Mouse (Mus musculus): ENCODE measurements around the gene Nemp1. TPM values are rescaled to one million over a fixed set of nuclear protein-coding genes. Genes with fewer than 3 reads are reported as not detected.

Nemp1 gene
- polyA plus RNA-seq, 1 experiment from 2014 or later, result 12.6 TPM

DNA sequence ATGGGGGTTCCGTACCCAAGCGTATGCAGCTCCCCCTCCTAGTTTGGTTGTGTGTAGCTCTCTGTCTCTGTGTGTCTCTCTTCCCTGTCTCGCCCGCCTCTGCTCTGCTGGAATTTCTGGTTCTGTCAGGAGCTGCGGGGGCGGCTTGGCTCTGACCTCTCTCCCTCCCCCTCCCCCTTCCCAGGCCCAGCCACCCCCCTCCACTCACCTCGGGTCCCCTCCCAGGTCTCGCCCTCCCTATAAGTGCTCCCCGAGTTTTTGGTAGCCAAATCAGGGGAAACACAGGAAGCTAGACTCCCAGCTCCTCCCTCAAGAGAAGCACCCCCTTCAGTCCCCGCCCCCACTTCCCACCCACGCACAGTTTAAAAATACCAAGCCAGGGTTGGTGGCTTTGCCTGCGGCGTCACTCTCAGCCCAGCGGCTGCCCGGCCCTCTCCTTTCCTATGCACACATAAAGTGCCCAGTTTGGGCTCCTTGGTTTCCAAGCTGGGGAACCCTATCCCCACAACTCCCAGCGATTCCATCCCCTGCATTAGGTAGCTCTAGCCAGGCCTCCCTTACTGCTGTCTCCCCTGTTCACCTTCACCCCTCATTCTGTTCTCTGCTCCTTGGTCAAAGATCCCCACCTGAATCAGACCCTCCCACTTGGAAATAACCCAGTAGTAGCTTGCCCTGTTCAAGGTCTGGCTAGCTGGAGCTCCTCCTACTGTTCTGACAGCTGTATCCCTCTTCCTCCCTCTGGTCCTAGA is 4.6 kb upstream of the Nemp1 start:
- Histone ChIP-seq H3K9ac (ENCODE audit: low read length) (peak overlapping the region; percentile 67), H3K9me3 (ENCODE audit: control insufficient read depth, low read length) (no peaks in the 10 kb centered on the region), H3K36me3 (ENCODE audit: control insufficient read depth, insufficient read depth, low read length) (peaks cover 19% of the 10 kb centered on the region), H3K4me2 (ENCODE audit: low read depth, low read length) (peak overlapping the region; percentile 62), H3K4me3 (ENCODE audit: low read length) (peak overlapping the region; percentile 39), H3K27me3 (ENCODE audit: control insufficient read depth, insufficient read depth, low read depth, low read length) (no peaks in the 10 kb centered on the region), H3K4me1 (replicated peaks; ENCODE audit: control insufficient read depth, insufficient read depth, low read length) (peaks cover 51% of the 10 kb centered on the region), H3K27ac (ENCODE audit: low read length) (peak overlapping the region; percentile 98)
- 5% methylated on average over 16 of the region's 16 CpGs for WGBS
- ATAC-seq (ENCODE audit: low read depth), result peak; percentile 59

DNA sequence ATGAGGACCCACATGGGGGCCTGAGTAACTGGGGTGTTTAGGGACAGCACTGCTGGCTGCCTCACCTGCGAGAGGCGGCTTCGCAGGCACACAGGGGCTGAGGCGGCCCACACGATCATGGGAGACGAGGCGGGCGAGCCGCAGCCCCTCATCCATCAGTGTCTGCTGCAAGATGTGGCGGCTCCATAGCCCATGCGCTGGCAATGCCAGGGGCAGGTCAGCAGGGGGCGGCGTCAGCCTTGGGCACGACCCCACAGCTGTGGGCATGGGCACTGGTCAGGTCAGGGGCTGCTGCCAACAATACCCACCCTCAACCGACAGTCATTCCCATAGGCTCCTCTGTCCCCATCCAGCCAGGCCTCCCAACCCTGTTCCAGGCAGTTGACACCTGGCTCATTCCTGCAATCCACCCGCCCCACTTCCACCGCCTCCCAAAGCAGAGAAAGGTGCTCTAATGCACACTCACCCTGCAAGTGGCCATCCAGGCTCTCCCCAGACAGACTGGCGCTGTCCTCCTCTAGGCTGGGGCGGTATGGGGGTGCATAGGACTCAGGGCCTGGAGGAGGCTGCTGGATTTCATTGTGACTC is 3.9 kb upstream of the Nemp1 start:
- ATAC-seq (ENCODE audit: low read depth), result no peak
- 22% methylated on average over 19 of the region's 19 CpGs for WGBS
- H3K4me3 ChIP-seq (ENCODE audit: low read length), result peak overlapping the region; percentile 39
- peaks cover 19% of the 10 kb centered on the region for H3K36me3 ChIP-seq (ENCODE audit: control insufficient read depth, insufficient read depth, low read length)
- H3K9me3 ChIP-seq (ENCODE audit: control insufficient read depth, low read length), result no peaks in the 10 kb centered on the region
- peak overlapping the region; percentile 62 for H3K4me2 ChIP-seq (ENCODE audit: low read depth, low read length)
- H3K9ac ChIP-seq (ENCODE audit: low read length), result peak overlapping the region; percentile 67
- peak overlapping the region; percentile 98 for H3K27ac ChIP-seq (ENCODE audit: low read length)
- H3K27me3 ChIP-seq (ENCODE audit: control insufficient read depth, insufficient read depth, low read depth, low read length), result no peaks in the 10 kb centered on the region
- H3K4me1 ChIP-seq (replicated peaks; ENCODE audit: control insufficient read depth, insufficient read depth, low read length), result peaks cover 51% of the 10 kb centered on the region

DNA sequence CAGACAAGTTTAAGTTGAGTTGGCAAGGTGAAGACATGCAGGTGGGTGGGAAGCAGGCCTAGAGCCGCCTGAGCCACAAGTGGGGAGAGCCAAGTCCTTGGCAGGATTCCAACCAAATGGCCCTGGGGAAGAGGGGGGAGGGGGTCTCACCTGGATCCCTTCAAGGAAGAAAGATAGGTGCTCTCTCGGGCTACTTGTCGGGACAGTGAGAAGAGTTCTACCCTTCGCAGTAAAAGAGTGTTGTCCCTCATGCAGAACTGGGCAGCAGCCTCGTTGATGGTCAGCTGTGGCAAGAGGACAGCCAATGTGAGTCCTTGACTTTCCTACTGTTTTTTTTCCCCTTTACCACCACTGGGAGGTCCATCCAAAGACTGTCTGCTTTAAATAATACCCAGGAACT is 3.1 kb upstream of the Nemp1 start:
- Histone ChIP-seq H3K27ac (ENCODE audit: low read length) (peak overlapping the region; percentile 98), H3K4me3 (ENCODE audit: low read length) (no peak overlapping the region), H3K4me1 (replicated peaks; ENCODE audit: control insufficient read depth, insufficient read depth, low read length) (peaks cover 54% of the 10 kb centered on the region), H3K36me3 (ENCODE audit: control insufficient read depth, insufficient read depth, low read length) (peaks cover 19% of the 10 kb centered on the region), H3K4me2 (ENCODE audit: low read depth, low read length) (peak overlapping the region; percentile 80; the same call in 1 of the 2 replicates), H3K9me3 (ENCODE audit: control insufficient read depth, low read length) (no peaks in the 10 kb centered on the region), H3K9ac (ENCODE audit: low read length) (0 out of 2 replicates have a peak overlapping the region, but pooled peaks have one; percentile 34), H3K27me3 (ENCODE audit: control insufficient read depth, insufficient read depth, low read depth, low read length) (no peaks in the 10 kb centered on the region)
- 24% methylated on average over 5 of the region's 5 CpGs for WGBS
- ATAC-seq (ENCODE audit: low read depth), result no peak

DNA sequence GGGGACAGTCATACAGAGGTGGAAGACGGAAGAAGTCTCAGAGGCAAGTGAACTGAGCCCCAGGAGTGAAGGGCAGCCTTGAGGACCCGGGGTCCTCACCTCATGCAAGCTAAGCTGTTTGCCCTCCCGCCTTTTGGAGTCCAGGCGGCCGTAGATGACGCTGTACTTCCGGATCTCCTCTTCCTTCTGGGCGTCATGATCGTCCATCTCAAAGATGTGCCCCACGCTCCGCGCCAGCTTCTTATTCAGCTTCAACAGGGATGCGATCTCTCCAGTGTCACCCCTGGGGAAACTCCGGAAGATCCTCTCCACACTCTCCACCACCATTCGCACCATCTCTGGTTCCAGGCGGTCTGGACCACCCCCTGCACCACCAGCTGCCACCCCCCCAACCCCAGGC is 2.5 kb upstream of the Nemp1 start:
- Histone ChIP-seq H3K9me3 (ENCODE audit: control insufficient read depth, low read length) (no peaks in the 10 kb centered on the region), H3K4me2 (ENCODE audit: low read depth, low read length) (peak overlapping the region; percentile 80), H3K4me3 (ENCODE audit: low read length) (peak overlapping the region; percentile 92; the same call in 1 of the 2 replicates), H3K9ac (ENCODE audit: low read length) (peak overlapping the region; percentile 97), H3K36me3 (ENCODE audit: control insufficient read depth, insufficient read depth, low read length) (peaks cover 19% of the 10 kb centered on the region), H3K4me1 (replicated peaks; ENCODE audit: control insufficient read depth, insufficient read depth, low read length) (peaks cover 56% of the 10 kb centered on the region), H3K27me3 (ENCODE audit: control insufficient read depth, insufficient read depth, low read depth, low read length) (no peaks in the 10 kb centered on the region), H3K27ac (ENCODE audit: low read length) (peak overlapping the region; percentile 98)
- ATAC-seq (ENCODE audit: low read depth), result no peak
- 39% methylated on average over 16 of the region's 16 CpGs for WGBS

DNA sequence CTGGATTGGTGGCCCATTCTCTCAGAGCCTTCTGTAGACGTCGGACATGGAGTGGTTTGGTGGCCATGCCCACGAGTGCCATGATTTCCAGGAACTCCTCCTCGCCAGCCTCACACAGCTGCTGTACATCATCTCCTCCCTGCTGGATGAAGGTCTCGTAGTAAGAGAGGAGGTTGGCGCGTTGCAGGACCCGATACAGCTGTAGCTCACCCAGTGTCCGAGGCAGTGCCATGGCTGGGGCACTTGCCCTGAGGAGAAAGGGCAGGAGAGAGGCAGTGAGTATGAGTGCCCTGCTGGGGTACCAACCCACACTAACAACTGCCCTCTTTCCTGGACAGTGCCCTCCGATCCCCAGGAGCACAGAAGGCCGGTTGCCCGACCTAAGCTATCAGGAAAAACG is 1.8 kb upstream of the Nemp1 start:
- Histone ChIP-seq H3K4me1 (replicated peaks; ENCODE audit: control insufficient read depth, insufficient read depth, low read length) (peaks cover 62% of the 10 kb centered on the region), H3K27me3 (ENCODE audit: control insufficient read depth, insufficient read depth, low read depth, low read length) (no peaks in the 10 kb centered on the region), H3K36me3 (ENCODE audit: control insufficient read depth, insufficient read depth, low read length) (peaks cover 16% of the 10 kb centered on the region), H3K9me3 (ENCODE audit: control insufficient read depth, low read length) (no peaks in the 10 kb centered on the region), H3K4me2 (ENCODE audit: low read depth, low read length) (peak overlapping the region; percentile 80), H3K4me3 (ENCODE audit: low read length) (peak overlapping the region; percentile 92), H3K9ac (ENCODE audit: low read length) (peak overlapping the region; percentile 97), H3K27ac (ENCODE audit: low read length) (peak overlapping the region; percentile 100; the same call in 1 of the 2 replicates)
- no peak for ATAC-seq (ENCODE audit: low read depth)
- WGBS, result 42% methylated on average over 13 of the region's 13 CpGs

DNA sequence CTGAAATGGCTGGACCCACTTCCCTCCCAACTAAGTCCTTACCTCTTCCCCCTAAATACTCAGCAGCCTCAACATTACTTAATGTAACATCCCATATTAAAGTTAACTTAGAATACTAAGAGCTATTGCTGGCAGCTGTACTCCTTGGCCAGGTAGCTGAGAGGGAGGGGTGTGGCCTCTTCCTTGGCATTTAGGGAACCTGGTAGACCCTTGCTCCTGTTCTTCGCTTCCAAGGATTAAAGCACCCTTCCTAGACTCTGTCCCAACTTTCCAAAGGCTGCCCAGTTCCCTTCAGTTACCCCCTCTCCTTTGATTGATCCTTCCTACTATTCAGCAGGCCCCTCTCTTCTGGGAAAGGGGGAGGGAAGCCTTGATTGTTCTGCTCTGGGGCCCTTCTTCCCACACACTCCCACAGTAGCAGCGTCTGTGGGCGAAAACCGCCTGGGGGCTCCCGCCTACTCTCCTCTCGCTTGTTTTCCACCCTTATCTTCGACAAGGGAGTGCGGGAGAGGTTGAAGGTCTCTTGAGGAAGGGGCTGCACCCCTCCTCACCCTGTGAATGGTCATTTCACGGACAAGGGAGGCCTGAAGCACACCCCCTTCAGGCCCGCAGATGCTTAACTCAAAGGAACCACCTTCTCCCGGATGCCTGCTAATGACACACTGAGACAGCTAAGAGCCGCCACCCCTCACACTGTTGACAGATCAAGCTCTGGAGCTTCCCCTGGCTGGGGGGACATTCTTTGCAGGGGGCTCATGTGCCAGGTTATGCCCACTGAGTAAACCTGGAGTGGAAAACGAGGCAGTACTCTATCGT is 1.1 kb upstream of the Nemp1 start:
- Histone ChIP-seq H3K4me2 (ENCODE audit: low read depth, low read length) (peak overlapping the region; percentile 80), H3K27ac (ENCODE audit: low read length) (peak overlapping the region; percentile 100), H3K9ac (ENCODE audit: low read length) (peak overlapping the region; percentile 97), H3K4me3 (ENCODE audit: low read length) (peak overlapping the region; percentile 92), H3K27me3 (ENCODE audit: control insufficient read depth, insufficient read depth, low read depth, low read length) (no peaks in the 10 kb centered on the region), H3K9me3 (ENCODE audit: control insufficient read depth, low read length) (no peaks in the 10 kb centered on the region), H3K4me1 (replicated peaks; ENCODE audit: control insufficient read depth, insufficient read depth, low read length) (peaks cover 60% of the 10 kb centered on the region), H3K36me3 (ENCODE audit: control insufficient read depth, insufficient read depth, low read length) (peaks cover 13% of the 10 kb centered on the region)
- 4% methylated on average over 14 of the region's 14 CpGs for WGBS
- no peak for ATAC-seq (ENCODE audit: low read depth)

DNA sequence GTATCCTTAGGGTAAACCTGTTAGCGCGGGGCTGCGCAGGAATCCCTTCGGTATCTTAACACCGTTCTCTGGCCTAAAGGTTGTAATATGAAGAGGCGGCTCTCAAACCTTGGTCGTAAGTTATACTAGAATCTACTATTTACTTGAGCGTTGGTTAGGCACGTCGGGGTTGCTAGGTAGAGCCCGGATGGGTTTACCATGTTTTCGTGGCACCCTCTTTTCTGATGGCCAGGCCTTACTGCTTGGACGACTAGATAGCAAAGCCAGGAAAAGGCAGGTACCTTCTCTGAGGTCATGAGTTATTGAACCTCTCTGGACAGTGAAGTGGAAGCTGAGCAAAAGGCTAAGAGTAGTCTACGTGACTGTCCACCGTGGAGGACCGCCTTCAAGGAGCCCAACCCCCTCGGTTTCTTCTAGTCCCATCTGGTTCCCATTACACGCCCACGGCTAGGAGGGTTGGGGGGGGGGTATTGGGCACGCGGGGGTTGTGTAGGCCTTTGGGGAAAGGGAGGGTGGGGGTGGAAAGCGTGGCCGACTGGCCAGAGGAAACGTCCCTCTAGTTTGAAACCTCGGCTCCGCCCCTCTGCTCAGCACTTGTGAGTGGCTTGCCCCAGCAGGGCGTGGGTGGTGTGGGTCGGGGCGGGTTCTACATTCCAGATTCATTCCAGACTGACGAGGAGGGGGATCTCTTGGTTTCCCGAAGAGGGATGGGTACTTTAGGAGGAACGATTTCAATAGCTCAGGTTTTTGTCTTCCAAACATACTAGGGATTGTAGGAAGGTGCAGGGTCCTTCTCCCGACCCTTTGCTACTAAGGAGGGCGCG is 780 bp downstream of the Nemp1 start:
- H3K27ac ChIP-seq (ENCODE audit: low read length), result peak overlapping the region; percentile 100
- no peaks in the 10 kb centered on the region for H3K9me3 ChIP-seq (ENCODE audit: control insufficient read depth, low read length)
- peaks cover 6% of the 10 kb centered on the region for H3K36me3 ChIP-seq (ENCODE audit: control insufficient read depth, insufficient read depth, low read length)
- H3K9ac ChIP-seq (ENCODE audit: low read length), result peak overlapping the region; percentile 97
- peaks cover 41% of the 10 kb centered on the region for H3K4me1 ChIP-seq (replicated peaks; ENCODE audit: control insufficient read depth, insufficient read depth, low read length)
- peak; percentile 75 for ATAC-seq (ENCODE audit: low read depth)
- WGBS, result under 1% methylated on average over 34 of the region's 35 CpGs
- H3K4me2 ChIP-seq (ENCODE audit: low read depth, low read length), result peak overlapping the region; percentile 80
- no peaks in the 10 kb centered on the region for H3K27me3 ChIP-seq (ENCODE audit: control insufficient read depth, insufficient read depth, low read depth, low read length)
- H3K4me3 ChIP-seq (ENCODE audit: low read length), result peak overlapping the region; percentile 92

DNA sequence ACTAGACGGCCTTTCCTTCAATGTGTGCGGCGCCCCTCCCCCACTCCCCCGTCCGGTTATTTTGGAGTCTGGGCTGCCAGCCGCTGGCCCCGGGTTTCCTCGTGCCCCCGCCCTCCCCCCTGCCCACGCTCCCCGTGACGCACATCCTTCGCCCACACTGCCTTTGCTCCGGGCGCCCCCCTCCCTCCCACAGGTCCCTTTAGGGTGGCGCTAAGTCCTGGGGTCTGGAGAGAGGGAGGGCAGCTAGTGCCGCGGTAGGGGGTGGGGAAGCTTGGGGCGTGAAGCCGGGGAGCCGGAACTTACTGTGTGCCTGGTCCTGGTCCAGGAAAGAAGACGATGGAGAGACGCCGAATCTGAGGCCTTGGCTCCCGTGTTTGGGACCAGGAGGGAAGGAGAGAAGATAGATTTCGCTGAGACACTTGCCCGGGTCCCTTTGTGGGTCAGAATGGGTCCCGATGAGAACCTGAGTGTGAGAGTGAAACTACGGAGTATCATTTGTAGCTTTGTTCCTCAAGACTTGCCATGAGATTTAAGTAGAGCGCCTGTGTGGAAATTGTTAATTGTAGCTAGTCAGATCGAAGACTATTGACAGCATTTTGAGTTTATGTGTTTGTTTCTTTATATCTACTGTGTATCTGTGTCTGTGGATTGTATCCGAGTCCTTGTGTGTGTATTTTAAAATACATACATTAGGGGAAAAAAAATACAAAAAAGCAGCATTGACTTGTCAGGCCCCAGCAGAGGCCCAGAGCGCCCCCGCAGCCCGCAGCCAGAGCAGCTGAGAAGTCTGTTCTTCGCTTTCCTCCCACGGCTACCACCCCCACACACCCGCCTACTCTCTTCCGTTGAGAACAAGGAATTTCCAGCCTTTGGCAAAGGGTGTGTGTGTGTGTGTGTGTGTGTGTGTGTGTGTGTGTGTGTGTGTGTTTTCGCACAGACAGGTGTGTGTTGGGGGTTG is 1.7 kb downstream of the Nemp1 start, which contains the start of gene Nab2:
Nab2 (minus strand) TSS at position 476 of the 958 bp plus-strand sequence.
- Histone ChIP-seq H3K4me1 (replicated peaks; ENCODE audit: control insufficient read depth, insufficient read depth, low read length) (peaks cover 32% of the 10 kb centered on the region), H3K9ac (ENCODE audit: low read length) (peak within 1 kb of the TSS; percentile 97), H3K4me3 (ENCODE audit: low read length) (peak within 1 kb of the TSS; percentile 92), H3K4me2 (ENCODE audit: low read depth, low read length) (peak within 1 kb of the TSS; percentile 80), H3K27ac (ENCODE audit: low read length) (peak within 1 kb of the TSS; percentile 100), H3K27me3 (ENCODE audit: control insufficient read depth, insufficient read depth, low read depth, low read length) (no peaks in the 10 kb centered on the region), H3K36me3 (ENCODE audit: control insufficient read depth, insufficient read depth, low read length) (peaks cover 3% of the 10 kb centered on the region; the same call in 1 of the 2 replicates), H3K9me3 (ENCODE audit: control insufficient read depth, low read length) (no peaks in the 10 kb centered on the region)
- peak; percentile 65 for ATAC-seq (ENCODE audit: low read depth)
- 2% methylated on average over 38 of the region's 40 CpGs for WGBS
